Mouse (Mus musculus) C2C12 (cell line): Measurements from ENCODE around the gene Nat8f2.
"Not testable (repeated sequence)": the region's sequence is repeated elsewhere in the genome, so short reads cannot be mapped to it uniquely, and the experiment has no call there.

Experiments
- CTCF ChIP-seq: IDR thresholded peaks from one replicate; pipeline ENCODE4 v1.5.1; 2011; ENCODE audit not compliant: control insufficient read depth, insufficient read depth, insufficient read length
- FOSL1 ChIP-seq: IDR thresholded peaks from one replicate; pipeline ENCODE4 v1.8.0; 2011; ENCODE audit warnings: mild to moderate bottlenecking, low read length; ENCODE audit not compliant: poor library complexity, insufficient read depth, severe bottlenecking
- MAX ChIP-seq: IDR thresholded peaks from one replicate; pipeline ENCODE4 v1.6.1; 2011; ENCODE audit warnings: mild to moderate bottlenecking, control low read depth
- MYOD1 ChIP-seq: IDR thresholded peaks from one replicate; pipeline ENCODE4 v1.6.1; 2011; ENCODE audit warnings: low read depth; ENCODE audit not compliant: control insufficient read depth, insufficient read length
- MYOG ChIP-seq: IDR thresholded peaks from one replicate; pipeline ENCODE4 v1.6.1; 2011; ENCODE audit not compliant: control insufficient read depth, insufficient read length; ENCODE audit errors: extremely low read depth
- USF1 ChIP-seq: IDR thresholded peaks from one replicate; pipeline ENCODE4 v1.6.1; 2011; ENCODE audit warnings: low read depth, mild to moderate bottlenecking, control low read depth, moderate library complexity

DNA sequence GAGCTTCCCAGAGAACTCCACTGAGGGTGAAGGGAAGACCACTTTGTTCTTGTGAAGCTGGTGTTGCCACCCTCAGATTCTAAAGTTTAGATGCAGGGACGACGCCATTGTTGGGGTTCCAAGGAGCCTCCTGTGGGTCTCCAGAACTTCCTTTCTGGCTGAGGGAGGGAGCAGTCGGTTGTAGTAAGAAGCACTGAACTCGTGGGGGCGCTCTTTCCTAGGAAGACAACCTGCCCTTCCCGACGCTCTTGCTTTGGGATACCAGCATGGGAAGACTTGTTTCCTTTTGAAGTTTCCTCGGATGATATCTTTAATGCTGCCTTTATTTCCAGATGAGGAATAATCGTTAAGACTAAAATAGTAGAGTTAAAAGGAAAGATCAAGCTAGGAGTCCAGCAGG lies 32.1 kb downstream of the Nat8f2 start:
- not testable (repeated sequence) for TF ChIP-seq CTCF, MYOD1, USF1, FOSL1, MYOG, MAX
